In genomic region chr9:87733732-87734131, GRCm38 (mm10) we compare ENCODE assay signal across 15 mouse cellular contexts. TPM values are rescaled to one million over a fixed set of nuclear protein-coding genes. Genes with fewer than 3 reads are reported as not detected.
DNase-seq lines count a peak whose midpoint lies in the region; ATAC-seq lines count a peak whose summit lies in the region.
"Had no signal": no experiment of that assay in that cellular context is flagged by ENCODE, and none has a peak within 500 bp of the region (broad histone marks: within the 10 kb centered on the region; RNA-seq: fewer than 3 reads in every experiment).

No protein-coding gene starts in this region.

- 3% methylated on average over 11 of the region's 11 CpGs for WGBS in heart, embryonic 10.5 days
- under 1% methylated on average over 11 of the region's 11 CpGs for WGBS in hindbrain, embryonic 11.5 days
- WGBS in hindbrain, embryonic 16.5 days, result 5% methylated on average over 11 of the region's 11 CpGs
- 2% methylated on average over 11 of the region's 11 CpGs for WGBS in embryonic facial prominence, embryonic 11.5 days
- 19% methylated on average over 11 of the region's 11 CpGs for WGBS in limb, embryonic 15.5 days

- peaks cover 88% of the 10 kb centered on the region for H3K27me3 ChIP-seq in heart, embryonic 10.5 days (ENCODE audit: insufficient read depth, poor library complexity, severe bottlenecking)
- H3K27me3 ChIP-seq in hindbrain, embryonic 11.5 days (ENCODE audit: control insufficient read depth, insufficient read depth, low read length), result peaks cover 75% of the 10 kb centered on the region
- peaks cover 43% of the 10 kb centered on the region for H3K27me3 ChIP-seq in hindbrain, embryonic 16.5 days (replicated peaks; ENCODE audit: control insufficient read depth, insufficient read depth, low read length)
- H3K27me3 ChIP-seq in embryonic facial prominence, embryonic 11.5 days (ENCODE audit: control insufficient read depth, insufficient read depth, low read length), result peaks cover 58% of the 10 kb centered on the region
- H3K27me3 ChIP-seq in limb, embryonic 15.5 days, result peaks cover 68% of the 10 kb centered on the region

- peak overlapping the region; percentile 45 for H3K4me3 ChIP-seq in heart, embryonic 10.5 days
- H3K4me3 ChIP-seq in hindbrain, embryonic 11.5 days (ENCODE audit: low read depth, low read length), result no peak overlapping the region
- H3K4me3 ChIP-seq in hindbrain, embryonic 16.5 days (ENCODE audit: low read length), result no peak overlapping the region
- H3K4me3 ChIP-seq in embryonic facial prominence, embryonic 11.5 days (ENCODE audit: low read depth, low read length), result no peak overlapping the region
- H3K4me3 ChIP-seq in limb, embryonic 15.5 days, result no peak overlapping the region

- H3K4me2 ChIP-seq in hindbrain, embryonic 11.5 days (replicated peaks; ENCODE audit: low read depth, low read length), result no peak overlapping the region
- H3K4me2 ChIP-seq in hindbrain, embryonic 16.5 days (ENCODE audit: low read length), result no peak overlapping the region
- no peak overlapping the region for H3K4me2 ChIP-seq in embryonic facial prominence, embryonic 11.5 days (ENCODE audit: low read depth, low read length)
- H3K4me2 ChIP-seq in limb, embryonic 15.5 days, result 0 out of 2 replicates have a peak overlapping the region, but pooled peaks have one; percentile 14

- H3K9me3 ChIP-seq in heart, embryonic 10.5 days, result no peaks in the 10 kb centered on the region
- H3K9me3 ChIP-seq in hindbrain, embryonic 11.5 days (ENCODE audit: control insufficient read depth, low read length), result no peaks in the 10 kb centered on the region
- H3K9me3 ChIP-seq in hindbrain, embryonic 16.5 days (ENCODE audit: control insufficient read depth, low read length), result no peaks in the 10 kb centered on the region
- no peaks in the 10 kb centered on the region for H3K9me3 ChIP-seq in embryonic facial prominence, embryonic 11.5 days (replicated peaks; ENCODE audit: control insufficient read depth, low read length)
- no peaks in the 10 kb centered on the region for H3K9me3 ChIP-seq in limb, embryonic 15.5 days

- H3K36me3 ChIP-seq in heart, embryonic 10.5 days, result no peaks in the 10 kb centered on the region
- H3K36me3 ChIP-seq in hindbrain, embryonic 11.5 days (ENCODE audit: control insufficient read depth, insufficient read depth, low read length), result no peaks in the 10 kb centered on the region
- no peaks in the 10 kb centered on the region for H3K36me3 ChIP-seq in hindbrain, embryonic 16.5 days (ENCODE audit: control insufficient read depth, insufficient read depth, low read length)
- H3K36me3 ChIP-seq in embryonic facial prominence, embryonic 11.5 days (replicated peaks; ENCODE audit: control insufficient read depth, insufficient read depth, low read depth, low read length), result no peaks in the 10 kb centered on the region
- H3K36me3 ChIP-seq in limb, embryonic 15.5 days, result no peaks in the 10 kb centered on the region

- no peak for ATAC-seq in hindbrain, embryonic 11.5 days (ENCODE audit: low FRiP score)
- no peak for ATAC-seq in hindbrain, embryonic 16.5 days
- ATAC-seq in embryonic facial prominence, embryonic 11.5 days (replicated peaks; ENCODE audit: insufficient number of reproducible peaks, low FRiP score, low TSS enrichment, low read depth), result no peak
- no peak for ATAC-seq in limb, embryonic 15.5 days (ENCODE audit: insufficient number of reproducible peaks, low FRiP score, low TSS enrichment, low read depth)
- ATAC-seq: liver, postnatal 0 days had no signal

- H3K9ac ChIP-seq in hindbrain, embryonic 11.5 days (ENCODE audit: low read depth, low read length), result no peak overlapping the region
- H3K9ac ChIP-seq in hindbrain, embryonic 16.5 days (ENCODE audit: low read depth, low read length), result no peak overlapping the region
- H3K9ac ChIP-seq in embryonic facial prominence, embryonic 11.5 days (replicated peaks; ENCODE audit: low read length), result no peak overlapping the region
- H3K9ac ChIP-seq in limb, embryonic 15.5 days, result no peak overlapping the region
- H3K9ac ChIP-seq: liver, postnatal 0 days had no signal

- peaks cover 24% of the 10 kb centered on the region; the same call in 1 of the 2 replicates for H3K4me1 ChIP-seq in heart, embryonic 10.5 days
- H3K4me1 ChIP-seq in hindbrain, embryonic 11.5 days (replicated peaks; ENCODE audit: control insufficient read depth, insufficient read depth, low read length), result peaks cover 13% of the 10 kb centered on the region; the same call in 1 of the 2 replicates
- H3K4me1 ChIP-seq in hindbrain, embryonic 16.5 days (ENCODE audit: control insufficient read depth, insufficient read depth, low read depth, low read length), result peaks cover 14% of the 10 kb centered on the region
- H3K4me1 ChIP-seq in embryonic facial prominence, embryonic 11.5 days (ENCODE audit: control insufficient read depth, insufficient read depth, low read length), result peaks cover 3% of the 10 kb centered on the region
- H3K4me1 ChIP-seq in limb, embryonic 15.5 days, result peaks cover 24% of the 10 kb centered on the region

- DNase-seq in heart, embryonic 10.5 days (ENCODE audit: low spot score), result peak; percentile 55
- no peak for DNase-seq in heart, adult 11 months
- DNase-seq in hindbrain, embryonic 11.5 days (ENCODE audit: low spot score), result peak; percentile 54
- DNase-seq in embryonic facial prominence, embryonic 11.5 days (ENCODE audit: low spot score), result peak; percentile 28
- no peak for DNase-seq in adrenal gland, adult 2 months
- DNase-seq in gastrocnemius, adult 18-20 months (ENCODE audit: low spot score), result no peak
- DNase-seq: adrenal gland, postnatal 36 days; gastrocnemius, postnatal 36 days; kidney, postnatal 10 days; liver, postnatal 0 days; lung, postnatal 36 days had no signal

- no peak overlapping the region for H3K27ac ChIP-seq in heart, embryonic 10.5 days
- no peak overlapping the region for H3K27ac ChIP-seq in hindbrain, embryonic 11.5 days (ENCODE audit: low read depth, low read length)
- H3K27ac ChIP-seq in hindbrain, embryonic 16.5 days (ENCODE audit: low read depth, low read length), result no peak overlapping the region
- no peak overlapping the region for H3K27ac ChIP-seq in embryonic facial prominence, embryonic 11.5 days (replicated peaks; ENCODE audit: low read depth, low read length)
- H3K27ac ChIP-seq in limb, embryonic 15.5 days, result no peak overlapping the region

RNA-seq across cellular contexts. Expression of gene Tbx18, which starts 2.7 kb away (rescaled TPM):
- 12.2 and 13.5 TPM in 2 replicates for polyA plus RNA-seq in heart, embryonic 10.5 days (2016; fragmentation: Nextera tagmentation; extraction: Ambion mirVana)
- 2.8 and 3.4 TPM in 2 replicates for polyA plus RNA-seq in hindbrain, embryonic 11.5 days (2014; fragmentation: Nextera tagmentation; extraction: Ambion mirVana)
- polyA plus RNA-seq in hindbrain, embryonic 16.5 days (2015; fragmentation: Nextera tagmentation; extraction: Ambion mirVana), result 1.5 and 2.5 TPM in 2 replicates
- polyA plus RNA-seq in embryonic facial prominence, embryonic 11.5 days (2014; fragmentation: Nextera tagmentation; extraction: Ambion mirVana), result 3.9 and 4.1 TPM in 2 replicates
- 9.6 and 11.6 TPM in 2 replicates for polyA plus RNA-seq in limb, embryonic 15.5 days (2015; fragmentation: Nextera tagmentation; extraction: Ambion mirVana)
- total RNA-seq in adrenal gland, adult 2 months (2021), result 1 to 10 TPM in 1 of 2 experiments, under 1 TPM in 1; 0.89 to 2.2 TPM
- polyA plus RNA-seq in adrenal gland, adult 2 months (2012; rRNA removed), result 0.72 and 0.85 TPM in 2 replicates
- total RNA-seq in gastrocnemius, adult 18-20 months (2021), result under 1 TPM; 0.43 to 0.50 TPM
- total RNA-seq: neutrophil, adult 5-6 weeks had no signal
- polyA plus RNA-seq: liver, postnatal 0 days; spleen, adult 2 months had no signal

Comparison
In these comparisons a context has a peak if more than half of its experiments do, and no peak if none do; other contexts are left out.
1. DNase-seq: peak in heart, embryonic 10.5 days (single experiment), hindbrain, embryonic 11.5 days (single experiment) and embryonic facial prominence, embryonic 11.5 days (single experiment); none in heart, adult 11 months (single experiment), adrenal gland, adult 2 months (single experiment) and gastrocnemius, adult 18-20 months (single experiment).